Mouse (Mus musculus) brown adipose tissue, adult 24 weeks (tissue): ENCODE measurements around the gene Smarce1. TPM values are rescaled to one million over a fixed set of nuclear protein-coding genes. Genes with fewer than 3 reads are reported as not detected.

Source experiments
- H3K27ac ChIP-seq: fragments of 200-500 bp; replicated peaks from 2 replicates; pipeline ENCODE4 v1.5.1; 2012; ENCODE audit warnings: low read depth, mild to moderate bottlenecking, low read length
- H3K4me1 ChIP-seq: fragments of 200-500 bp; 2 replicates; pipeline ENCODE4 v1.6.1; 2012; ENCODE audit warnings: low read length, mixed read lengths; ENCODE audit not compliant: control insufficient read depth, insufficient read depth, insufficient read length
- H3K4me3 ChIP-seq: fragments of 200-500 bp; 2 replicates; pipeline ENCODE4 v1.5.1; 2012; ENCODE audit warnings: low read depth, mild to moderate bottlenecking, low read length, moderate library complexity; ENCODE audit not compliant: insufficient read depth
- polyA plus RNA-seq: library from polyadenylated mRNA; stranded (reverse); fragments of >200 nt; gene quantifications from 2 replicates; pipeline ENCODE4 v1.2.4, GENCODE M21; 2012; ENCODE audit not compliant: missing spikeins, insufficient read depth, insufficient read length

Gene Smarce1
- polyA plus RNA-seq, result 36.8 and 51.0 TPM in 2 replicates

DNA sequence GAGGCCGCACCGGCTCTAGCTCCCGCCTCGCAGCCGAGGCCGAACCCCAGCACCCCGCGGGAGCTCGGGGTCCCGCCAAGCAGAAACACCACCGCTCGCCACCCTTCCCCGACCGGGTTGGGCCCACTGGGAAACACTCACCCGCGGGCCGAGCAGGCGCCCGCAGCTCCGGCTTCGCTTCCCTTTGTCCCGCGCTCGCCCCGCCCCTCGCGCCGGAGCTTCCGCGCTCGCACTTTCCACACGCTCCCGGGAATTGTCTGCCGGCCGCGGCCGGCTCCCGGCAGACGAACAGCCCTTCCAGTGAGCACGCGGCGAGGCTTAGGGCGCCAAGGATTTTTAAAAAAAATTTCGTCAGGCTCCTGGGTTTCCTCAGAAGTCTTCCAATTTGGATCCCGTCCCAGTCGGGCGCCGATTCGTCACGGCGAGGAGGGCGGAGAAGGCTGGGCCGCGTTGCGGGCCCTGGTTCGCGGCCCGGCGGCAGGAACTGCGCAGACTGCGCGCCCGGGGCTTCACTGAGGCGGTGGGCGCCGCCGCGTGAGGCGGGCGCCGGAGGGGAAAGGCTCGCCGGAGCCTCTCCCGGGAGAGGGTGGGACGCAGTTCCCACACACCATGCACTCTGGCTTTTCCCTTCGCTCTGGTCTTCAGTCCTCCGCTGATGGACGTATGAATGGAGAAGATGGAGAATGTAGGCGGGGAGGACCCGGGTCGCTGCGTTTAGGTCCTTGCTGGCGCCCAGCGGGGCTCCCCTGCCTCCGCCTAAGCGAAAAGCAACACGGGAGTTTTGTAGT is at the start of gene Smarce1:
Gene Smarce1, minus strand, starts transcription at position 757 of the 788 bp plus-strand sequence.
- Histone ChIP-seq H3K27ac (peak within 1 kb of the TSS; percentile 85), H3K4me1 (no peaks in the 10 kb centered on the region), H3K4me3 (peak within 1 kb of the TSS; percentile 100)

DNA sequence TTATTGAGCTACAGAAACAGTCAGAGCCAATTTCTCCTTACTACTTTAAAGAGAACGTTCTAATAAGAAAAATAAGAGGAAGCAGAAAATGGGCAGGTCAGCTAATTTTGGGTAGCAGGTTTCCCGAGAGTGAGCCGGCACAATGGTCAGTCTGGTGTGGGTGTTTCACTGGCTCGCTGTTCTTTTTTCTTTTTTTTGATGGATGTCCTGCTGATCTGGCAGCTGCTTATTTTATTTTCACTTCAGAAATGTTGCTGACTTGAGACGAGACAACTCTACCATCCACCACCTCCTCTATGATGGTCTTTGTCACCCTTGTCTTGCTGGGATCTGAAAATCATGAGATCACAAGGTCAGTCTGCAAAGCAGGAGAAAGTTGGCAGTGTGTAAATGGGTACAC is 49.2 kb upstream of the Smarce1 start:
- no peaks in the 10 kb centered on the region for H3K4me1 ChIP-seq
- H3K4me3 ChIP-seq, result no peak overlapping the region
- no peak overlapping the region for H3K27ac ChIP-seq

GRCm38 (mm10) chr11:99276786-99277185 is 46.0 kb upstream of the Smarce1 start:
- no peaks in the 10 kb centered on the region for H3K4me1 ChIP-seq
- H3K4me3 ChIP-seq, result no peak overlapping the region
- no peak overlapping the region for H3K27ac ChIP-seq

GRCm38 (mm10) chr11:99275624-99276023 is 44.8 kb upstream of the Smarce1 start:
- H3K27ac ChIP-seq, result no peak overlapping the region
- no peaks in the 10 kb centered on the region for H3K4me1 ChIP-seq
- no peak overlapping the region for H3K4me3 ChIP-seq

GRCm38 (mm10) chr11:99272721-99273120 is 41.9 kb upstream of the Smarce1 start:
- Histone ChIP-seq H3K4me3 (no peak overlapping the region), H3K27ac (no peak overlapping the region), H3K4me1 (no peaks in the 10 kb centered on the region)

- no peaks in the 10 kb centered on the region for H3K4me1 ChIP-seq
- no peak overlapping the region for H3K4me3 ChIP-seq
- no peak overlapping the region for H3K27ac ChIP-seq
Measured at GRCm38 (mm10) chr11:99269192-99269591, 38.4 kb upstream of the Smarce1 start.

- Histone ChIP-seq H3K27ac (peak overlapping the region; percentile 51; the same call in 1 of the 2 replicates), H3K4me3 (no peak overlapping the region; the same call in 1 of the 2 replicates)
Measured at GRCm38 (mm10) chr11:99265796-99266195, 35.0 kb upstream of the Smarce1 start.

GRCm38 (mm10) chr11:99265220-99265619 is 34.4 kb upstream of the Smarce1 start:
- no peak overlapping the region for H3K4me3 ChIP-seq
- no peaks in the 10 kb centered on the region for H3K4me1 ChIP-seq
- H3K27ac ChIP-seq, result no peak overlapping the region

More at GRCm38 (mm10) chr11:99265796-99266195, 35.0 kb upstream of the Smarce1 start:
- no peaks in the 10 kb centered on the region for H3K4me1 ChIP-seq

DNA sequence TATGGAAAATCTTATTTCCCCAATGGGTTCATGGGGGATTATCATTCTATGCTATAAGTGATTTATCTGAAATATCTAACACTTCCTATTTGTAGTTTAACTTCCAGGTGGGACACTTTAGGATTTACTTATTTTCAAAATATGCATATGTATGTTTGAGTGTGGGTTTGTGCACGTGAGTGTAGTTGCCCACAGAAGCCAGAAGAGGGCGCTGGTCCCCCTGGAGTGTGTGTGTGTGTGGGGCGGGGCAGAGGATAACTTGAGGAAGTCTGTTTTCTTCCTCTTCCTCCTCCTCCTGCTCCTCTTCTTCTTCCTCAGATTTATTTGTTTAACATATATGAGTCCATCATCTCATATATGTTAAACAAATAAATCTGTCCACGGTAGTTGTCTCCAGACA is 25.4 kb upstream of the Smarce1 start:
- Histone ChIP-seq H3K27ac (no peak overlapping the region), H3K4me3 (no peak overlapping the region), H3K4me1 (no peaks in the 10 kb centered on the region)

GRCm38 (mm10) chr11:99255316-99255715 is 24.5 kb upstream of the Smarce1 start:
- no peak overlapping the region for H3K27ac ChIP-seq
- no peak overlapping the region for H3K4me3 ChIP-seq
- H3K4me1 ChIP-seq, result no peaks in the 10 kb centered on the region

GRCm38 (mm10) chr11:99253893-99254292 is 23.1 kb upstream of the Smarce1 start:
- no peak overlapping the region for H3K27ac ChIP-seq
- H3K4me3 ChIP-seq, result no peak overlapping the region
- no peaks in the 10 kb centered on the region for H3K4me1 ChIP-seq

- no peak overlapping the region for H3K27ac ChIP-seq
- H3K4me3 ChIP-seq, result no peak overlapping the region
- H3K4me1 ChIP-seq, result no peaks in the 10 kb centered on the region
Measured at GRCm38 (mm10) chr11:99252671-99253070, 21.9 kb upstream of the Smarce1 start.

DNA sequence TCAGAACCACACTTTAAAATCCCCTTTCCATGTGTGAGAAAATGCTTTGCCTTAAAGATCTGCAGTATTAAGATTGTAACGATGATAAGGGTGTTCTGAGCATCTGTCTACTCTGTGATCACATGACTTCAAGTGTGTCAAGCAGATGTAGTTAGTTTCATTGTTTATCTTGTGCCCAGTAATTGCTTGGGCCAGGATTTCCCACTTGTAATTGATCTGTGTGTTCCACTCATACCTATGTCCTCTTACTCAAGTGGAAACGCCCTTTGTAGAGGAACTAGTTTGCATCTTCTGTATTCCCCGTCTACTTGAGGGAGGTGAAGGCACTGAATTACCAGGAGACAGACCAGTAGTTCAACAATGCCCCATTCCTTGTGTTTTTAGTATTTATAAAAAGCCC is 19.8 kb upstream of the Smarce1 start:
- Histone ChIP-seq H3K27ac (no peak overlapping the region), H3K4me3 (no peak overlapping the region), H3K4me1 (no peaks in the 10 kb centered on the region)

GRCm38 (mm10) chr11:99250241-99250640 is 19.4 kb upstream of the Smarce1 start:
- Histone ChIP-seq H3K4me1 (no peaks in the 10 kb centered on the region), H3K4me3 (no peak overlapping the region), H3K27ac (no peak overlapping the region)

GRCm38 (mm10) chr11:99249115-99249514 is 18.3 kb upstream of the Smarce1 start:
- no peaks in the 10 kb centered on the region for H3K4me1 ChIP-seq
- H3K27ac ChIP-seq, result no peak overlapping the region
- H3K4me3 ChIP-seq, result no peak overlapping the region

GRCm38 (mm10) chr11:99247916-99248315 is 17.1 kb upstream of the Smarce1 start:
- Histone ChIP-seq H3K27ac (no peak overlapping the region), H3K4me1 (no peaks in the 10 kb centered on the region), H3K4me3 (no peak overlapping the region)
